Mouse (Mus musculus): ENCODE measurements around the gene Jak2. TPM values are rescaled to one million over a fixed set of nuclear protein-coding genes. Genes with fewer than 3 reads are reported as not detected.

The Jak2 gene
- total RNA-seq, 2 experiments from 2014 or later: 18.7 to 22.2 TPM

- intact Hi-C loops (cut with DNase I): no loop called here
- DNase-seq: no peak
Observed at GRCm38 (mm10) chr19:29292546-29292945, 40.9 kb downstream of the Jak2 start.

GRCm38 (mm10) chr19:29294756-29295155 lies 43.1 kb downstream of the Jak2 start:
- no peak for DNase-seq
- intact Hi-C loops (cut with DNase I): no loop called here

- no peak for DNase-seq
- intact Hi-C loops (cut with DNase I): no loop called here
Observed at GRCm38 (mm10) chr19:29296166-29296565, 44.5 kb downstream of the Jak2 start.

- intact Hi-C loops (cut with DNase I): no loop called here
- no peak for DNase-seq
Observed at GRCm38 (mm10) chr19:29297366-29297765, 45.7 kb downstream of the Jak2 start.

- intact Hi-C loops (cut with DNase I): no loop called here
- no peak for DNase-seq
Observed at GRCm38 (mm10) chr19:29300919-29301318, 49.3 kb downstream of the Jak2 start.

GRCm38 (mm10) chr19:29302119-29302518 lies 50.5 kb downstream of the Jak2 start:
- intact Hi-C loops (cut with DNase I): no loop called here
- no peak for DNase-seq

- no peak for DNase-seq
- intact Hi-C loops (cut with DNase I): no loop called here
Observed at GRCm38 (mm10) chr19:29308832-29309231, 57.2 kb downstream of the Jak2 start.

GRCm38 (mm10) chr19:29311791-29312190 lies 60.2 kb downstream of the Jak2 start:
- no peak for DNase-seq

GRCm38 (mm10) chr19:29312661-29313060 lies 61.0 kb downstream of the Jak2 start:
- intact Hi-C loops (cut with DNase I): no loop called here
- no peak for DNase-seq

More at GRCm38 (mm10) chr19:29311791-29312190, 60.2 kb downstream of the Jak2 start:
- intact Hi-C loops (cut with DNase I): no loop called here

GRCm38 (mm10) chr19:29323416-29324049 lies 71.9 kb downstream of the Jak2 start:
- intact Hi-C loops (cut with DNase I): no loop called here
- DNase-seq: no peak

GRCm38 (mm10) chr19:29325053-29325851 lies 73.6 kb downstream of the Jak2 start, which contains the start of gene Insl6:
TSS of gene Insl6 (minus strand) at chr19:29325356.
- DNase-seq: peak; percentile 69 to 70
- intact Hi-C loops (cut with DNase I): no loop called here

- intact Hi-C loops (cut with DNase I): no loop called here
- DNase-seq: no peak
Observed at GRCm38 (mm10) chr19:29325852-29326180, 74.2 kb downstream of the Jak2 start.

GRCm38 (mm10) chr19:29326396-29326795 lies 74.8 kb downstream of the Jak2 start:
- intact Hi-C loops (cut with DNase I): no loop called here
- DNase-seq: no peak

- intact Hi-C loops (cut with DNase I): no loop called here
- no peak for DNase-seq
Observed at GRCm38 (mm10) chr19:29326822-29327552, 75.4 kb downstream of the Jak2 start.

GRCm38 (mm10) chr19:29334068-29334745 lies 82.6 kb downstream of the Jak2 start, which contains the start of gene Rln1:
TSS of gene Rln1 (minus strand) at chr19:29334670.
- intact Hi-C loops (cut with DNase I): no loop called here
- DNase-seq: peak; percentile 12 to 14

- no peak for DNase-seq
- intact Hi-C loops (cut with DNase I): no loop called here
Observed at GRCm38 (mm10) chr19:29336624-29337023, 85.0 kb downstream of the Jak2 start.

- no peak for DNase-seq
- intact Hi-C loops (cut with DNase I): no loop called here
Observed at GRCm38 (mm10) chr19:29341029-29341428, 89.4 kb downstream of the Jak2 start.

GRCm38 (mm10) chr19:29342281-29342680 lies 90.7 kb downstream of the Jak2 start:
- no peak for DNase-seq
- intact Hi-C loops (cut with DNase I): no loop called here

GRCm38 (mm10) chr19:29344868-29345267 lies 93.2 kb downstream of the Jak2 start:
- DNase-seq: no peak
- intact Hi-C loops (cut with DNase I): no loop called here

GRCm38 (mm10) chr19:29345636-29346035 lies 94.0 kb downstream of the Jak2 start:
- intact Hi-C loops (cut with DNase I): no loop called here
- no peak for DNase-seq

GRCm38 (mm10) chr19:29350991-29351390 lies 99.4 kb downstream of the Jak2 start:
- intact Hi-C loops (cut with DNase I): loop anchor here (10.0 kb wide), 1 partner anchor 454 kb away; the partner anchor contains the start of gene 9930021J03Rik
- DNase-seq: no peak
